Mouse (Mus musculus): ENCODE measurements around the gene Gm2174. TPM values are rescaled to one million over a fixed set of nuclear protein-coding genes. Genes with fewer than 3 reads are reported as not detected.

Gene Gm2174
- polyA plus RNA-seq, 1 experiment from 2014 or later: 0.77 TPM

DNA sequence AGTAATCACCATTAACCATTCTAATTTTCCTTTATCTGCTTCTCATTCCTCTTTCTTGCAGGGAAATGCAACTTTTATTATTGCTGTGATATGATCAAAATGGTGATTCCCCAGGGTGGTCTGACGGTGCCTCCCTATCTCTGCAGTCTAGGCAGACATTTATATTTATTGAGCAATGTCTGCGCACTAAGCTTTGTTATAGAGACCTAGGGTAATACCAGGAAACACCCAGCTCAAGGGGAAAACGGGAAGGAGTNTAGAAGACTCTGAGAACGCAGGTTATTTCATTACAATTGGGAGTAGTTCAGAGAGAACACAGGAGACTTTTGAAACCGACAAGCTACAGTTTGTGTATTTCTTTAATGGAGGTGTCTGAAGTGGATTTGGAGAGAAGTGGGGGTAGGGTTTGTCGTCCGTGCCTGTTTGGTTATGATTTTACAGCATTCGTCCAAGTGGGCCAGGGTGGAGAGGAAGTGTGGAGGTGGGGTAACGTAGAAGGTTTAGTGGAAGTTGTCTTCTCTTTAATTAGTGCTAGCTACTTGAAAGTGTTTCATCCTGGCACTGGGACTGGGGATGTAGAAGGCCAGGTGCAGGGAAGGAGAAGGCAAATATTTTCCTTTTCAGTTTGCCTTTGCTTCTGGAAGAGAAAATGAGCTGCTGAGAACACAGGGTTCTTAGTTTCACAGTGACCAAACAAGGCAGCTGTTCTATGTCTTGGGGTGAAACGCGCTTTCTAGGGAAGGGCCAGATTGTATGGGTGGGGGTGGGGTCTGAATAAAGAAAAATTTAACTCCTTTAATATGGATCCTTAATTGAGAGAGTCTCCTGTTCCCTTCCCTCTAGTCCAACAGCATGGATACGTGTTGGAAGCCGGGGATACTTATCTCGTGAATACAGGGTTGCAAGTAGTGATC, 14.5 kb downstream of the Gm2174 start:
- Histone ChIP-seq H3K27ac (ENCODE audit: low read depth, low read length) (peak overlapping the region; percentile 35; the same call in 1 of the 2 replicates), H3K9ac (ENCODE audit: low read depth, low read length) (no peak overlapping the region), H3K9me3 (ENCODE audit: control insufficient read depth) (no peaks in the 10 kb centered on the region), H3K36me3 (ENCODE audit: control insufficient read depth, insufficient read depth) (no peaks in the 10 kb centered on the region), H3K4me2 (replicated peaks; ENCODE audit: low read depth) (no peak overlapping the region; the same call in 1 of the 2 replicates), H3K4me1 (replicated peaks; ENCODE audit: control insufficient read depth, insufficient read depth, low read length) (no peaks in the 10 kb centered on the region), H3K27me3 (replicated peaks; ENCODE audit: control insufficient read depth, insufficient read depth, low read length) (no peaks in the 10 kb centered on the region), H3K4me3 (ENCODE audit: low read depth, low read length) (no peak overlapping the region)
- 46% methylated on average over 14 of the region's 14 CpGs for WGBS
- TF ChIP-seq CTCF (IDR thresholded peaks at IDR 0.05; ENCODE audit: low read depth): no peak
- ATAC-seq: no peak

DNA sequence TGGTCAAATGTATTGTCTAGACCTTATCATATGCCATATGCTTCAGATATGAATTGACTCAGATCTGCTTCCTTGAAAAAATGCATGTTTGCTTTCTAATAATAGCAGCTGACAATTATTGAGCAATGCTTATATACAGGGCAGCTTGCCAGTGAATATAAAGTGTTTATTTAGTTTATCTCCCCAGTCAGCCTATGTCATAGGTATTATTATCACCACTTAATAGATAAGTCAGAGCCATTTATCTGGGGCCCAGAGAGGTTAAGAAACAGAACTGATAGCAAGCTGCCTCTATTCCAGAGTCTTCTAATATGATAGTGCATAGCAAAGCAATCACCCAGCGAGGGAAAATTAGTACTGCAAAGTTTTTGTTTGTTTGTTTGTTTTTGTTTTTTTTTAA, 17.1 kb downstream of the Gm2174 start:
- peak; percentile 73 for ATAC-seq
- H3K27me3 ChIP-seq (replicated peaks; ENCODE audit: control insufficient read depth, insufficient read depth, low read length): no peaks in the 10 kb centered on the region
- 57% methylated on average over 1 of the region's 1 CpGs for WGBS

DNA sequence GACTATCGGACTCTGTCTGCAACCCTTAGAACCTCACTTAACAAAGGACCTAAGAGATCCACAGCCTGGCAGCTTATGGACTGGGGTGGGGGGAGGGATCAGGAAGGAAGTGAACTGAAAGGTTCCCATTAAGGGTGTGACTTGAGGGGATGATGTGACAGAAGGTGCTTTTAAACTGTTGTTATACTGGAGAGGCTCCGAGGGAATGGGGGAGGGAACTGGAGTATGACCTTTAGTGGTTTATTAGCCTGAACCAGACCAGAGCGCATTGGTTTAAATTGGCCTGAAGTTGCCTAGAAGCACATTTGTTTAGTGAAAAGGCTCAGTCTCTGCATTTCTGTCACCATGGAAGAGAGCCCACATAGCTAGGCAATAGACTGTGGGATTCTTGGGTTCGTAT, 19.9 kb downstream of the Gm2174 start:
- no peaks in the 10 kb centered on the region for H3K4me1 ChIP-seq (replicated peaks; ENCODE audit: control insufficient read depth, insufficient read depth, low read length)
- no peak overlapping the region for H3K27ac ChIP-seq (ENCODE audit: low read depth, low read length)
- 56% methylated on average over 4 of the region's 4 CpGs for WGBS
- no peaks in the 10 kb centered on the region for H3K27me3 ChIP-seq (replicated peaks; ENCODE audit: control insufficient read depth, insufficient read depth, low read length)
- no peak overlapping the region for H3K4me2 ChIP-seq (replicated peaks; ENCODE audit: low read depth)
- peak; percentile 54; the same call in 1 of the 2 replicates for ATAC-seq
- no peak overlapping the region for H3K4me3 ChIP-seq (ENCODE audit: low read depth, low read length)
- H3K36me3 ChIP-seq (ENCODE audit: control insufficient read depth, insufficient read depth): no peaks in the 10 kb centered on the region
- no peaks in the 10 kb centered on the region for H3K9me3 ChIP-seq (ENCODE audit: control insufficient read depth)
- H3K9ac ChIP-seq (ENCODE audit: low read depth, low read length): no peak overlapping the region
- no peak for TF ChIP-seq CTCF (IDR thresholded peaks at IDR 0.05; ENCODE audit: low read depth)

More for the DNA sequence above, 17.1 kb downstream of the Gm2174 start:
- Histone ChIP-seq H3K4me1 (replicated peaks; ENCODE audit: control insufficient read depth, insufficient read depth, low read length) (no peaks in the 10 kb centered on the region), H3K9ac (ENCODE audit: low read depth, low read length) (no peak overlapping the region), H3K4me2 (replicated peaks; ENCODE audit: low read depth) (no peak overlapping the region), H3K4me3 (ENCODE audit: low read depth, low read length) (no peak overlapping the region), H3K27ac (ENCODE audit: low read depth, low read length) (no peak overlapping the region), H3K9me3 (ENCODE audit: control insufficient read depth) (no peaks in the 10 kb centered on the region), H3K36me3 (ENCODE audit: control insufficient read depth, insufficient read depth) (no peaks in the 10 kb centered on the region)
- no peak for TF ChIP-seq CTCF (IDR thresholded peaks at IDR 0.05; ENCODE audit: low read depth)

DNA sequence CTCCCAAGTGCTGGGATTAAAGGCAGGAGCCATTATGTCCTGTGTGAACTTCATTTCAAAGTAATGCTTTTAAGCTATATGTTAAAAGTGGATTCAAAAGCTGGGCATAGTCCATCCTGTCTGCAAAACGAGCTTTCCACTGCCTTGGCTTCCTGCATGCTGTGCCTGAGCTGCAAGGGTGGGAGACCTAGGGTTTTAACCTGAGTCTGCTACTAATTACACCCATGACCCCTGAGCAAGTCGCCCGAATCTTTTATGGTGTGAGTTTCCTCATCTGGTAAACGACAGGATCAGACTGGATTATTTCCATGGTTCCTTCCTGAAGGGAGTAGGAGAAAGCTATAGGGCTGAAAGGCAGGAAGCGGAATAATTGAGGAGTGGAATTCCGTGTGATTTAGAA, 20.7 kb downstream of the Gm2174 start:
- Histone ChIP-seq H3K36me3 (ENCODE audit: control insufficient read depth, insufficient read depth) (no peaks in the 10 kb centered on the region), H3K27me3 (replicated peaks; ENCODE audit: control insufficient read depth, insufficient read depth, low read length) (no peaks in the 10 kb centered on the region), H3K9me3 (ENCODE audit: control insufficient read depth) (no peaks in the 10 kb centered on the region), H3K4me3 (ENCODE audit: low read depth, low read length) (no peak overlapping the region), H3K4me1 (replicated peaks; ENCODE audit: control insufficient read depth, insufficient read depth, low read length) (no peaks in the 10 kb centered on the region), H3K27ac (ENCODE audit: low read depth, low read length) (no peak overlapping the region), H3K4me2 (replicated peaks; ENCODE audit: low read depth) (no peak overlapping the region), H3K9ac (ENCODE audit: low read depth, low read length) (no peak overlapping the region)
- peak; percentile 16; the same call in 1 of the 2 replicates for ATAC-seq
- TF ChIP-seq CTCF (IDR thresholded peaks at IDR 0.05; ENCODE audit: low read depth): no peak
- WGBS: 43% methylated on average over 6 of the region's 6 CpGs

DNA sequence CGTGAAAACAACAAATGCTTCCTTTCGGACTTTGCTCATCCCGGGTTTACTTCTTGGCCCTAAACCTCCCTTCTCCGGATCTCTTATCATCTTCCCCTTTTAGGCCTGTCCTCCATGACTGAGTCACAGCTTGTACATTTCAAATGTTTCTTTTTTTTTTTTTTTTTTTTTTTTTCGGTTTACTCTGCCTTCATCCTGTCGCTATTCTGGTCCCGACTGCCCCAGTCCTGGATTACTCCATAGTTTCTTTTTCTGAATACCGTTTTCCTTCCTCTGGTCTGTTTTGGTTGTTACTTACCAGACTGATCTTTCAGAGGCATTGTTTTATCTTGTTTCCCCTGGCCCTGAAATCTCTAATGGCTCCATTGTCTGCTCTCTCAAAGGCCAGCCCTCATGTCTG, 26.3 kb downstream of the Gm2174 start:
- H3K27me3 ChIP-seq (replicated peaks; ENCODE audit: control insufficient read depth, insufficient read depth, low read length): no peaks in the 10 kb centered on the region
- H3K9ac ChIP-seq (ENCODE audit: low read depth, low read length): no peak overlapping the region
- H3K27ac ChIP-seq (ENCODE audit: low read depth, low read length): no peak overlapping the region
- WGBS: 63% methylated on average over 8 of the region's 8 CpGs
- H3K36me3 ChIP-seq (ENCODE audit: control insufficient read depth, insufficient read depth): no peaks in the 10 kb centered on the region
- no peak for ATAC-seq
- H3K4me2 ChIP-seq (replicated peaks; ENCODE audit: low read depth): no peak overlapping the region
- H3K9me3 ChIP-seq (ENCODE audit: control insufficient read depth): no peaks in the 10 kb centered on the region
- no peaks in the 10 kb centered on the region for H3K4me1 ChIP-seq (replicated peaks; ENCODE audit: control insufficient read depth, insufficient read depth, low read length)
- no peak for TF ChIP-seq CTCF (IDR thresholded peaks at IDR 0.05; ENCODE audit: low read depth)
- no peak overlapping the region for H3K4me3 ChIP-seq (ENCODE audit: low read depth, low read length)

DNA sequence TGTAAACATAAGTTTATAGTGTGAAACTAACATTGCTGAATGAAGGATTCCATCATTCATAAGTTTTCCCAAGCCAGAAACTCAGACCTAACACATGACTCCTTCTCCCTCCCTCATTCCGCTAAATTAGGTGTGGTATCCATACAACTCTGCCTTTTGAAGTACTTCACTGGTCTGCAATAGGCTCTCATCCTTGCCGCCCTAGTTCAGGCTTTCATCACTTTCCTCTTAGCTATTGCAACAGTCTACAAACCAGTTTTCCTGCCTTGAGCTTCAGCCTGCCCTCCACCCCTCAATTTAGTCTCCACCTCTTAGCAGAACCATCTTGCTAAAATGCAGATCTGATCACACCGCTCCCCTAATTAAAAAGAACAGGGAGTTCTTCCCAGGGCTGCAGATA, 29.8 kb downstream of the Gm2174 start:
- no peak overlapping the region for H3K4me2 ChIP-seq (replicated peaks; ENCODE audit: low read depth)
- no peak overlapping the region for H3K27ac ChIP-seq (ENCODE audit: low read depth, low read length)
- H3K4me1 ChIP-seq (replicated peaks; ENCODE audit: control insufficient read depth, insufficient read depth, low read length): no peaks in the 10 kb centered on the region
- H3K27me3 ChIP-seq (replicated peaks; ENCODE audit: control insufficient read depth, insufficient read depth, low read length): no peaks in the 10 kb centered on the region
- TF ChIP-seq CTCF (IDR thresholded peaks at IDR 0.05; ENCODE audit: low read depth): no peak
- ATAC-seq: no peak
- H3K36me3 ChIP-seq (ENCODE audit: control insufficient read depth, insufficient read depth): no peaks in the 10 kb centered on the region
- no peaks in the 10 kb centered on the region for H3K9me3 ChIP-seq (ENCODE audit: control insufficient read depth)
- WGBS: 93% methylated on average over 3 of the region's 3 CpGs
- H3K4me3 ChIP-seq (ENCODE audit: low read depth, low read length): no peak overlapping the region
- no peak overlapping the region for H3K9ac ChIP-seq (ENCODE audit: low read depth, low read length)
